Mouse (Mus musculus) inflammation-experienced regulatory T-cells, adult 6 months (primary cell): ENCODE data around the gene Mcm10. TPM values are rescaled to one million over a fixed set of nuclear protein-coding genes. Genes with fewer than 3 reads are reported as not detected.

Experiments
- ATAC-seq: one replicate; pipeline ENCODE4 v1.8.0; 2017
- polyA plus RNA-seq, 3 experiments: library from polyadenylated mRNA; unstranded; fragments of 100-300 nt; shearing (Covaris generic); gene quantifications; one replicate each; pipeline ENCODE4 v1.2.1; 2017

Gene Mcm10
- polyA plus RNA-seq, 3 experiments from 2014 or later, result 3.2 to 20.8 (median 3.5) TPM

DNA sequence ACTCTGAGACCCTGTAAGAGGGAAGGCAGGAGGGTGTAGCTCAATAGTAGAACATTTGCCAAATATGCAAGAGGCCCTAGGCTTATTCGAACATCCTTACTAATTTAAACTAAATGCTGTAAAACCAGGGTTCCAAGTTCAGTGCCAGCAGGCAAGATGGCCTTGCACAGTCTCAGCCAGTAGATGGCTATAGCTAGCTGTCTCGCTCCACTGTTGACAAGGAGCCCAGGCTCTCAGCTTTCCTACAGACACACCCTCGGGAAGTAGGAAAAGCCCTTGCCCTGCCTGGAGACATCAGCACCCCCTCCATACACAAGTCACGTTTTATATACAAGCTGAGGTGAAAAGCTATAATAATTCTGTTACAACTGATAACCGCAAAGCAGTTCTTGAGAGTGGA, 20.1 kb upstream of the Mcm10 start:
- ATAC-seq, result no peak

DNA sequence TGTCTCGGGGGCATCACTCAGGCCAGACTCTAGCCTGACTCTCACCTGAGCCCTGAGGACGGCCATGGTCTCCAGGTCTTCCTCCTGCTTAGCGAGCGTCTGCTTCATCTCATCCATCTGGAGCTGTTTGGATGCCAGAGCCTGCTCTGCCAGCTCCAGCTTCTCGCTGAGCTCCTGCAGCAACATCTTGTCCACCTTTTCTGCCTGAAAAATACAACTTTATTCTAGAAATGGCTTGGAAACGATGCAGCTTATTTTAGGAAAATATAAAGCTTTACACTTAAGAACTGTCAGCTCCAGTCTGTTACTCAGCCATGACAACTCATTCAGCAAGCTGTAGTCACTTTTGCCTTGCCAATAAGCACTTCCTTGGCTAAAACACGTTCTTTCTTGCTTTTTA, 18.6 kb upstream of the Mcm10 start:
- no peak for ATAC-seq

DNA sequence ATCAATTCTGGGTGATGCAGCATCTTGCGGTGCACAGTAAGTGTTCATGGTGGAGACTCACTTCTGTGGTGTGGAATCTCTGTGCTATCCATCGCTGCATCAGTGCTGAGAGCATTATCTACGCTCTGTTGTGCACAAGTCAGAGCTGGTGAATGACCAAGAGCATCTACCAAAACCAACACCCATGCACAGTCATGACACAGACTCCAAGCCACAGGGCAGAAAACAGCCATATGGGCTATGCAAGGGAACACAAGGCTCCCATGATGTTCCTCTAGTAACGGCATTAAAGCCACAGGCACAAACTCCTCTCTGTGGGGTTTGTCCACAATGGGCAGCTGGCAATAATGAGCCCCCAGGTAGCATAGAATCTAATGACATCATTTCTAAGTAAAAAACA, 17.2 kb upstream of the Mcm10 start:
- no peak for ATAC-seq

DNA sequence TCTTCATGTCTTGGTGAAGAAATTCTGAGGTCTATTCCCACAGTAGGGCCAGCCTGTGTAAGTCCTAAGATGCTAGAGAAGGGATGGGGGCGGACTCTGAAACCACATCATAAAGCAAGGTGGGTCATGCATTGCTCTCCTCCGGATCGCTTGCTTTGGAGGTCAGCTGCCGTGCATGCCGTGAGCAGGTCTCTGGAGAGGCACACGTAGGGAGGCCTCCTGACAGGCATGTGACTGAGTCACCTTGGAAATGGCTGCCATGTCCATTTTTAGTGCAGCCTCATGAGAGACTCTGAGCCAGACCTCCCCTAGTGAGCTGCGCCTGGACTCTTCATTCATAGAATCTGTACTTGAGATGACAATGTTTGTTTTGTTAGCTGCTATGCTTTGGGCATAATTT, 15.5 kb upstream of the Mcm10 start:
- ATAC-seq, result no peak

DNA sequence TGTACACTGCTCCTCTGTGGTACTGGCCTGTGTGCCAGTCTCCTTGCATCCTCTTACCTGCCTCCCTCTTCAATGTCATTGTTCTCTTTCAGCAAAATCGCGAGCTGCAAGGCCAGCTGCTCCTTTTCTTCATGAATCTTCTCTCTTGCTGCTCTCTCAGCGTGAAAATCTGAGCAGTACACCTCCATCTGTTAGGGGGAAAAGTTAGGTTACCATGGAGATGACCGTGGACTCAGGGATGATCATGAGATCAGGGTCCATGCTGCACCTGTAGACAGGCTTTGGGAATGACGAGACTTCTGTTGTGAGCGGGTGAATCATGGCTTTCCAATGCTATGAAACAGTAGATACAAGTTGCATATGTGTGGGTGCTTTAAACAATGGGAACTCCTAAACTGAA, 14.5 kb upstream of the Mcm10 start:
- ATAC-seq, result no peak

DNA sequence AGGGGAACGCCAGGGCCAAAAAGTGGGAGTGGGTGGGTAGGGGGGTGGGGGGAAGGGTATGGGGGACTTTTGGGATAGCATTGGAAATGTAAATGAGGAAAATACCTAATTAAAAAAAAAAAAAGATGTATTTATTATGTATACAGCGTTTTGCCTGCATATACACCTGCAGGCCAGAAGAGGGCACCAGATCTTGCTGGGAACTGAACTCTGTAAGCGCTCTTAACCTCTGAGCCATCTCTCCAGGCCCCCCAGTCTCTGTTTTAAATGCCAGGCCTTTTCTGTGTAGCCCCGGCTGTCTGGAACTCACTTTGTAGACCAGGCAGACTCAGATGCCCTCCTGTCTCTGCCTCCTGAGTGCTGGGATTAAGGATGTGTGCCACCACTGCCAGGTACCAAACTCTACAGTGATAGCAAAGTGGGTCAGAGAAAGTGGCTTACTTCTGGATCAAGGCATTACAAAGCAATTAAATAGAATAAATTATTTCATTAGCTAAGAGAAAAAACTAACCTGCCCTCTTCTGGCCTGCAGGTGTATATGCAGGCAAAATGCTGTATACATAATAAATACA, 12.7 kb upstream of the Mcm10 start:
- ATAC-seq, result no peak

DNA sequence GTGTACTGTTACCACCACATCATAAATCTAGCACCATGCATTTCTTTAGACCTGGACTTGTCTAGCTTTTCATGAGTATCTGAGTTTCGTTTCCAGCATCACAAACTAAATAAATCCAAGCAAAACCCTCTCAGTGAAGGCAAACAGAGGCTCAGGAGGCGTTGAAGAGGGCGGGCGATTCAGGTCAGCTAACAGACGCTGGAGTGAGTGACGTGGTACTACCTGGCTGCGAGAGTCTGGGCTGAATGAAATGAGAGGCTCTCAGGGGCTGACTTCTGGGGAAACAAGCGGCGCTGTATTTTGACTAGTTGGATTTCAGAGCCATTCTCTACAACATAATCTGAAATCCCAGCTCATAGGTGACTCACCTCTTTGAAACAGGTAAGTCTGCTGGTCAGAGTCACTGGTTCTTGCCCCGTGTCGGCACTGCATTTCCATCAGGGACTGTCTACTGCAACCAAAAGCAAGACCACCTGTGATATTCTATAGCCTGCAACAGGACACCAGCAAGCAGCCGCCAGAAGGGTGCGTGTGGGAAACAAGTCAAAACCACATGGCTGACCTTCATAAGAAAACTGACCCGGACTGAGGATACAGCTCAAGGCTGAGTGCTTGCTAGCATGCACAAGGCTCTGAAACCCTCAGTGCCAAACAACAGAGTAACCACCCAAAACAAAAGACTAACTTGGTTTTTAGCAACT, 11.3 kb upstream of the Mcm10 start:
- no peak for ATAC-seq

DNA sequence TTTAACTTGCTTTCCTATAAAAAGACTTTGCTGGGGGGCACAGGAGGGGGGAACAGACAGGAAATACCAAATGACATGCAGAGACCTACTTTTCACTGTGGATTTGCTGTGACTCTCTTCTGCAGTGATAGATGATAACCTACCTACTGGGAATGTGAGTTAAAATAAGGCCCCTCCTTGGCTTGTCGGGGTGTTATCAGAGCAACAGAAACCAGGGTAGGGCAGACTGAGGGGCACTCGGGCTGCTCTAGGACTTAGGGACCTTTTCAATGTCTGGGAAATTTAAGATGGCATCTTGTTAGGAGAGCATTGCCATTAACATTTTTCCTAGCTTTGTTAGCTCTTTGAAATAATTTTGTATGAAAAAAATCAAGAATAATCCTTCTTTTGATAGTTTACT, 10.7 kb upstream of the Mcm10 start:
- ATAC-seq, result no peak

DNA sequence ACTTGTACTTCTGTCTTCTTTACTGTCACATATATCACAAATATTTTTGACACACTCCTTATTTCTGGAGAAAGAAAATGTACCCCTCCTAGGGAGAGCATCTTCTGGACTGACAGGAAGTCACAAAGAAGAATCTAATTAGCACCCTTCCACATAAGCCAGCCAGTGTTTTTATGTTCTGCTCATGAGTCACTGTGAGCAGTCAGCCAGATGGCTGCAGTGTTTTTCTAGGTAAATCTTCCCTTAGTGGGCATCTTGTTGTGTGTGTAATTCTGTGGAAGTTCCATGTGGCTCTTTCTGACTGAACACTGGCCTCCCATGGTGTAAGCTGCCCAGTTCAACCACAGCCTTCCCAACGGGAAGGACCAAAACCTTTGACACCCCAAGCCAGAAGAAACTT, 7.1 kb upstream of the Mcm10 start:
- no peak for ATAC-seq

DNA sequence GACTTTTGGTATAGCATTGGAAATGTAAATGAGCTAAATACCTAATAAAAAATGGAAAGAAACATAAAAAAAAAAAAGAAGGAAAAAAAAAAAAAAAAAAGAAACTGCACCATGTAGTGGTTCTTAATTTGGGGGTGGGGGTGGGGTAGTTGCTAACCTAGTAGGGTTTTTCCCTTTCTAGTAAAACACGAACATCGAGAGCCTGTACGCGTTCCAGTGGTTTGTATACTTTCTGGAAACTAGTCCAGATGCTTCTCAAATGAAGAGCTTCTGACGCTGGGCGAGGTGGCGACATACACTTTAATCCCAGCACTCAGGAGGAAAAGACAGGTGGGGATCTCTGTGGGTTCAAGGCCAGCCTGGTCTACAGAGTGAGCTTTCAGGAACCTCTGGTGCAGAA, 4.3 kb upstream of the Mcm10 start:
- ATAC-seq, result no peak

DNA sequence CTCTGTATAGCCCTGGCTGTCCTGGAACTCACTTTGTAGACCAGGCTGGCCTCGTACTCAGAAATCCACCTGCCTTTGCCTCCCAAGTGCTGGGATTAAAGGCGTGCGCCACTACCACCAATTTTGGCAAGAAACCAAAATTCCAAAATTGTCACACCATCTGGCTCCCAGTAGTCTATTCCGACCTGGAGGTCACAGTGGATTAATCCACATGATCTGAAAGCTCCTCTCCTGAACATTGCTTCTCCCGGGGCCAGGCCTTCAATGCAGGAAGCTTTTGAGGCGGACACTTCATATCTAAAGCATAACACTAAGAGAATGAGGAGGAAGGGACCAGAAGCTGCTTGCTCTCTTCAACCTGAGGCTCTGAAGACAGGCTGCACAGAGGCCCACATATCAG, 2.9 kb upstream of the Mcm10 start:
- no peak for ATAC-seq

DNA sequence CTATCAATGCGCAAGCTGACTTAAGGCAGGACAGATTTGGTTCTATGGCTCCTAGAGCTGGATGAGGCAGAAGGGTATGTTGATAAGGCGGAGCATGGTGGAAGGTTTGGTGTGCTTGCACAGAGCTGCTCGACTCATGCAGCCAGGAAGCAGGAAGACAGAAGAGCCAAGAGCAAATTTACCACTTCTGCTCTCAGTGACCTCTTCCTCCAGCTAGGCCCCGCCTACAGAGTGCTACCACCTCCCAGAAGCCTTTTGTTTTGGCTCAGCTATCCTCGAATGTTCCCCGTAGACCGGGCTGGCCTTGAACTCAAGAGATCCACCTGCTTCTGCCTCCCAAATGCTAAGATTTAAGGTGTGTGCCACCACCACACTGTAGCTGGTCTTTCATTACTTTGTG, 2.0 kb upstream of the Mcm10 start:
- ATAC-seq, result no peak

DNA sequence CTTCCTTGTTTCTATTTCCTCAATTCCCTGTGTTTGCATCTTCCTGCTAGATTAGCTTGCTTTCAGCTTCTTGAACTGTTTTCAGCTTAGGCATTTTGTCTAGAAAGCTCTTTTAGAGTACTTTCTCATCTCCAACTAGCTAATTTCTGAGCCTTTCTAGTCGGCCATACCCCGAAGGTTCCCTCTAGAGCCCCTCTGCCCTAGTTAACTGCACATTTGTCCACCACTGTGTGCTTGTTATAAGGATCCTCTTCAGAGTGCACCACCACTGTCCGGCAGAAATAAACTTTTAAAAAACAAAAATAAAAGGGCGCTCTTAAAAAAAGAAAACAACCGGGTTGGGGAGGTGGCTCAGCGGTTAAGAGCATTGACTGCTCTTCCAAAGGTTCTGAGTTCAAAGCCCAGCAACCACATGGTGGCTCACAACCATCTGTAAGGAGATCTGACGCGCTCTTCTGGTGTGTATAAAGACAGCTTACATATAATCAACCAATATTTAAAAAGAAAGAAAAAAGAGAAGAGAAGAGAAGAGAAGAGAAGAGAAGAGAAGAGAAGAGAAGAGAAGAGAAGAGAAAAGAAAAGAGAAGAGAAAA, 597 bp downstream of the Mcm10 start:
- ATAC-seq, result no peak

DNA sequence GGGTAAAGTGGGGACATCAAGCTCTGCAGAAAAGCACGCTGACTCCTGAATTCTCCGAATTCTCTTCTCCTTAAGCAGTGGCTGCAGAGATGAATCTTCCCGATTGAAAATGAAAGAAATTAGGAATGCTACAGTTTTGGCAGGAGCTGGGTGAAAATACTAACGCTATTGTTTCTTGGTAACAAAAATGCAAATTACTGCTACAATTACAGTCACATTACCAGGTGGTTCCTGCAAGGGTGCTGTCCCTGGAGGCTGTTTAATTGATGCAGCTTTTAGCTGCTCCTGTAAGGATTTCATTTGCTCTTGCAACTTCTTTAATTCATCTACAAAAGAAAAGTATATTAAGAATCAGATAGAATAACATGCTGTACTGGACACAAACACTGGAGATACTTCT, 5.5 kb downstream of the Mcm10 start:
- ATAC-seq, result no peak

DNA sequence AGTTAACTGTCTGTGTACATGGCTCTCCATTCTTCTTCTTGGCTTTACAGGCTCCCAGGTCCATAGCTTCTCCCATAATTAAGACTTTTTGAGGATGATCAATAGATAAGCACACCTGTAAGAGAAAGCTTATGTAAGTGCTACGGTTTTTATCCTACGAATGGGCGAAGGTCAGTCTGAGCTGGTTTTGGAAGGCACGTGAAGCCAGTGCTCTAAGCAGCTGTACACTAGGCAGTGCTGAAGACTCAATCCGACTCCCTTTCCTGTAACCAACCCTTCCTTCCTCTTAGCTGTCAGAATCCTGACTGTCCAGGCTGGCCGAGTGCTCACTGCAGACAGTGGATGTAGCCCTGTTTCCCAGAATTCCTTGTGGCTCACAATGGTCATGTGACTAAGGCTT, 11.3 kb downstream of the Mcm10 start:
- ATAC-seq, result no peak

DNA sequence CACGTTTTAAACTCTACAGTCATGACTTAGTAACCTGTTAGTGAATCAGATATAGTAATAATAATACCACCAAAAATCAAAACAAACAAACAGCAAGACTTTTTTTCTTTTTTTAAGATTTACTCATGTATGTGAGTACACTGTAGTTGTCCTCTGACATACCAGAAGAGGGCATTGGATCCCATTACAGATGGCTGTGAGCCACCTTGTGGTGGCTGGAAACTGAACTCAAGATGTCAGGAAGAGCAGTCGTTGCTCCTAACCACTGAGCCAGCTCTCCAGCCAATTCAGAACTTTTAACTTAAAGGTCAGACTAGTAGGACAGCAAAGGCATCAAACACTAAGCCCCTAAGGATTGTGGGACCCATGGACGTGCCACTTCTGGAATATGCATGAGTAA, 13.7 kb downstream of the Mcm10 start:
- ATAC-seq, result no peak

DNA sequence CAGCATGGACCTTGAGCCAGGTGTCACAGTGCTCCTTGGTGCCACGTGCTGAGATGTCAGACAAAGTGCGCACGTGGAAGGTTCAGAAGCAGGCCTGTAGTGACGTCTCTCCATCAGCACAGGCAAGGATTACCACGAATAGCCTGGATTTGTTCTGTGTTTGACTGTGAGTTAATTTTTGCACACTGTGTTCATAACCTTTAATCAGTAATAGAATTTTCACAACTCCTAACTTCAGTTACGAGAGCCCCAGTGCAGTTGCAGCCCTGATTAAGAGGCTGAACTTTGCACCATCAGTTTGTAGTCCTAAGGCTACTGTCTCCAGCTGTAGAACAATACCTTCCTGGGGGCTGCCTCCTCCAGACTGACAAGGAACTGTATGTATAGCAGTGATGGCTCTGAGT, 16.2 kb downstream of the Mcm10 start:
- no peak for ATAC-seq

DNA sequence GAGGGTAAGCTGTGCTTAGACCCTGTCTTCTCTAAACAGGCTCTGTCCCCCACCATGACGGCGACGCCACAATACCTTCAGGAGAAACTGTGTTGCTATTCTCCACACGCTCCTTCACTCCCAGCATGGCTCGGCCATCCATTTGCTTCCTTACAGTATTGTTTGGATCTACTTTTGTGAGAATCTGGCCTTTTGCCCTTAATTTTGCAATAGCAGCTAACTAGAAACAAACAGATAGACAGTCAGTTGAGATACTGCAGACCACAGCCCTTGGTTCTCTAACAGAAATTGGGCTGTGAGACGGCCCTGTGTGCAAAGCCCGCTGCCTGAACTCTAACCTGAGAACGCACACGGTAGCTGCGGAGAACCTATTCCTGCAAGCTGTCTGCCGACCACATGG, 16.9 kb downstream of the Mcm10 start:
- ATAC-seq, result no peak

DNA sequence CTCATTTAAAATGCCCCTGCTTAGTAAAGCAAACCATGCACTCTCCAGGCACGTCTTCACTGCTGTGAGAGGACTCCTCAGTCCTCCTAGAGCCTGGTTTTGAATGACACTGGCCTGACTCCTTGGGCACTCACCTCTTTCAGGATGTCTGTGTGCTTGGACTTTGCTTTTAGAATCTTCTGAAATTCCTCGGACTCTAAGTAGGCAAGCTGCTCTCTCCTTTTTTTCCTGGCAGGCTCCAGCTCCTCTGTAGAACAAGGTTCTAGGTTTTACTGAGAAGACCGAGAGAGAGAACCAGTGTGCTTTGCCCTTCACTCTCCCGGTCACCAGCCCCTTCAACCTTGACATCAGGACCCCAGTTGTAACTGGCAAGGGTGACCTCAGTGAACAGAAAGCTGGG, 18.2 kb downstream of the Mcm10 start:
- ATAC-seq, result no peak

DNA sequence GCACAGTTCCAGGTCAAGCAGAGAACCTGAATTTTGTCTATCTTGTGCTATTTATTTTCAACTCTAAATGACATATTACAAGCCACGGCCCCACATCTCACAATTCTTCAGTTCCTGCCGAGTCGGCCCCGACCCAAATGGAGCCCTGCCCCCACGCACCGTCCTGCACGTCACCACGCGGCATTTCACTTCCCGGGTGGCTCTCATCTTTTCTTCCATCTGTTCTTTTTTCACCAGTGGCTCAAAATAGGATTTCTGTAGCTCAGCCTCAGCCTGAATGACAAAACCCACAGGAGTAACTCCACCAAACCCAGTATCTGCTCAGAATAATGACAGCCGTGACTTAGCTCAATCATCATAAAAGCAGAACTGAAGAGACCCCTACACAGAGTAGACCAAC, 19.0 kb downstream of the Mcm10 start:
- ATAC-seq, result no peak

DNA sequence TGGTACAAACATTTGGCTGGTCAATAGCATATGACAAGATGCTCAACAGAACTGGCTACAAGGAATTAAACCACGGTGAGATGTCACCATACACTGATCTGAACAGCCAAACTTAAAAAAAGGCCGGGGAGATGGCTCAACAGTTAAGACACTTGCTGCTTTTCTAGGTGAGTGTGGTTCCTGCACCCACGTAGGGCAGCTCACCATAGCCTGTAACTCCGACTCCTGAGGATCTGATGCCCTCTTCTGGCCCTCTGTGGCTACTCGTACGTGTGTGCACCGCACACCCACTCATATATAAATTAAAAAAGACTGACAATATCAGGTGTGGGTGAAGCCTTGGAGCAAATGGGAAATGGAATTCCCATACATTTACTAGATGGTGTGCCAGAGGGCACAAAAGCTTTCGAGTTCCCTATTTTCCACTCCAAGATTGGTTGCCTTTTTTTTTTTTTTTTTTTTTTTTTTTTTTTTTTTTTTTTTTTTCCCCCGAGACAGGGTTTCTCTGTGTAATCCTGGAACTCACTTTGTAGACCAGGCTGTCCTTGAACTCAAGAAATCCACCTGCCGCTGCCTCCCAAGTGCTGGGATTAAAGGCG, 23.7 kb downstream of the Mcm10 start:
- ATAC-seq, result no peak

DNA sequence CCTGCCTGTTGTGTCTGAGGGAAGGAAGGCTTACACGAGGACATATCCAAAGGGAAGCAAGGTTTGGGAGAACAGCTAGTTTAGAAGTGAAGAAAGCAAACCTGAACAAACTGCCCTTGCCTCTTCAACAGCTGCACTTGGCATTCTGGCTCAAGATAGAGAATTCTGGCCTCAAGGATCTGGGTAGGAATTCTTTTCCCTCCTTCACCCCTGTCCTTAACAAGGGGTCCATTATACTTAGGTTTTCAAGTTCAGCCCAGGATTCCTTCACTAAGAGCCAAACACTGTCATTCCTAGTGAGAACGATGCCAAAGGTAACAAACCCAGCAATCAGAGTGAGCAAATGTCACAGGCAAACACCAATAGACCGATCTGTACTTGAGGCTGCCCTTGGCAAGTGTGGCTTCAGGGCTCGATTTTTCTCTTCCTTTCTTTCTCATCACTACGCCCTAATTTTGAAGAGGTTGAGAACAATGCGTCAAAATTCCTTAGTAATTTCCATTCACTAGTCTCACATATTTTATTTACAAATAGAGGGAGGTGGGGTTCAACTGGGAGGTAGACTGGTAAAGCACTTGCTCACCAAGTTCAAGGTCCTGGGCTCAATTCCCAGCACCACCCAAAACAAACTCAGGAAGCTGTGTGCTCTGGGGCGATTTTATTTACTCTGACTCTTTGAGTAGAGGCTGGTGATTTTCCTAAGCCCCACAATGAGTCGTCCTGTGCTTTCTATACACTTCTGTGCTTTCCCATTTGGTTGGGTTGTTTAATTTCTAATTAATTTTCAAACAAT, 25.0 kb downstream of the Mcm10 start:
- ATAC-seq, result no peak

DNA sequence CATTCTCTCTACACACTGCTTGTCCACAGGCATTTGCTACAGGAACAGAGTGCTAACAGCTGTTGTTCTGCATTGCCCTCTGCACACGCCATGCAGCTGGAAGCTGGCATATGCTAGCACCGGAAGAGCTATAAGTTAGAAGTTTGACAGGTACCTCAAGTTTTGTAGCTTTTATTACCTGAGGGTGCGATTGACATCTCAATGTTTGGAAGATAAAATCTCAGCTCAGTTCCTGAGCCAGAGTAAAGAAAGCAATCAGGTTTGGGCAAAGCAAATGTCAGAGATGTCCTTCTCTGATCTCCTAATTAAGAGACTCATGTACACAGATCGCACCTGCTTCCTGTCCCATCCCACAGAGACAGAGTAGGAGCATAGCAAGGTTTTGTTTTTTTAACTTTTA, 25.8 kb downstream of the Mcm10 start:
- no peak for ATAC-seq
